Mouse (Mus musculus) midbrain, embryonic 16.5 days (tissue): ENCODE measurements around the gene Pbxip1. TPM values are rescaled to one million over a fixed set of nuclear protein-coding genes. Genes with fewer than 3 reads are reported as not detected.
A peak's percentile ranks its signal among the peaks of the same experiment; 100 is the strongest.

Experiments
- ATAC-seq: fragments of 200-750 bp; cut with Nextera tagmentation; 2 replicates; pipeline ENCODE4 v1.8.0; 2017; ENCODE audit warnings: moderate TSS enrichment
- H3K27ac ChIP-seq: fragments of 300-500 bp; sonication (generic); 2 replicates; pipeline ENCODE4 v1.5.1; 2014; ENCODE audit warnings: mild to moderate bottlenecking, low read length, mixed read lengths
- H3K27me3 ChIP-seq: fragments of 300-500 bp; sonication (generic); 2 replicates; pipeline ENCODE4 v1.6.1; 2014; ENCODE audit warnings: low read depth, low read length, mixed read lengths; ENCODE audit not compliant: control insufficient read depth, insufficient read depth
- H3K36me3 ChIP-seq: fragments of 300-500 bp; sonication (generic); 2 replicates; pipeline ENCODE4 v1.6.1; 2014; ENCODE audit warnings: mild to moderate bottlenecking, low read length, moderate library complexity, mixed read lengths; ENCODE audit not compliant: control insufficient read depth, insufficient read depth
- H3K4me1 ChIP-seq: fragments of 300-500 bp; sonication (generic); 2 replicates; pipeline ENCODE4 v1.6.1; 2014; ENCODE audit warnings: mild to moderate bottlenecking, low read length, mixed read lengths; ENCODE audit not compliant: control insufficient read depth, insufficient read depth
- H3K4me2 ChIP-seq: fragments of 300-500 bp; sonication (generic); 2 replicates; pipeline ENCODE4 v1.6.1; 2014; ENCODE audit warnings: mild to moderate bottlenecking, low read length, mixed read lengths
- H3K4me3 ChIP-seq: fragments of 300-500 bp; sonication (generic); 2 replicates; pipeline ENCODE4 v1.5.1; 2014; ENCODE audit warnings: low read depth, mild to moderate bottlenecking, low read length, moderate library complexity, mixed read lengths
- H3K9ac ChIP-seq: fragments of 300-500 bp; sonication (generic); 2 replicates; pipeline ENCODE4 v1.6.1; 2014; ENCODE audit warnings: low read depth, low read length, mixed read lengths
- H3K9me3 ChIP-seq: fragments of 300-500 bp; sonication (generic); replicated peaks from 2 replicates; pipeline ENCODE4 v1.6.1; 2014; ENCODE audit warnings: mild to moderate bottlenecking, low read length, mixed read lengths; ENCODE audit not compliant: control insufficient read depth, poor library complexity, severe bottlenecking
- WGBS: fragments of 180-500 bp; shearing (Covaris S2); extraction: QIAGEN DNeasy Blood & Tissue Kit; methylation state at CpG from one replicate; pipeline ENCODE4 v1.1.7; 2014; 5-methylcytosine and 5-hydroxymethylcytosine counted together
- polyA plus RNA-seq: library from polyadenylated mRNA; unstranded; fragments of >200 nt; fragmentation: Nextera tagmentation; extraction: Ambion mirVana; gene quantifications from 2 replicates; pipeline ENCODE4 v1.2.1, GENCODE M21; 2015

Pbxip1 gene
- polyA plus RNA-seq, 1 experiment from 2014 or later: 18.5 TPM

DNA sequence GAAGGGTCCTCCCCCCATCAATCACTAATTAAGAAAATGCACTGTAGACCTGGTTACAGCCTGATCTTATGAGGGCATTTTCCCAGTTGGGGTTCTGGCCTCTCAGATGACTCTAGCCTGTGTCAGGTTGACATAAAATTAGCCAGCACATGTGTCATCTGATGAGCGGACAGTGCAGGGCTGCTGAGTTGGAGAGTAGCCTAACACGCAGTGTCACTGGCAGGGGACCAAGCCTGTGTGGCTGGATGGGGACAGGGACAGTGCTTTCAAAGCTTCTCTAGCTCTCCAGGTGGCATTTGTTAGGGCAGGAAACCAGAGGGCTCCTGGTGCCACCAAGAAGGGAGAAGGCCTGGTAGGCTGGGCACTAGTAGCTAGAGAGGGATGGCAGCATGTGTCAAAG lies 4.2 kb downstream of the Pbxip1 start:
- no peak overlapping the region for H3K27ac ChIP-seq
- no peak for ATAC-seq
- no peaks in the 10 kb centered on the region; the same call in 1 of the 2 replicates for H3K4me1 ChIP-seq
- no peak overlapping the region for H3K9ac ChIP-seq
- no peak overlapping the region for H3K4me3 ChIP-seq
- H3K9me3 ChIP-seq: no peaks in the 10 kb centered on the region
- H3K27me3 ChIP-seq: no peaks in the 10 kb centered on the region
- H3K4me2 ChIP-seq: no peak overlapping the region
- WGBS: 99% methylated on average over 2 of the region's 2 CpGs
- H3K36me3 ChIP-seq: no peaks in the 10 kb centered on the region

DNA sequence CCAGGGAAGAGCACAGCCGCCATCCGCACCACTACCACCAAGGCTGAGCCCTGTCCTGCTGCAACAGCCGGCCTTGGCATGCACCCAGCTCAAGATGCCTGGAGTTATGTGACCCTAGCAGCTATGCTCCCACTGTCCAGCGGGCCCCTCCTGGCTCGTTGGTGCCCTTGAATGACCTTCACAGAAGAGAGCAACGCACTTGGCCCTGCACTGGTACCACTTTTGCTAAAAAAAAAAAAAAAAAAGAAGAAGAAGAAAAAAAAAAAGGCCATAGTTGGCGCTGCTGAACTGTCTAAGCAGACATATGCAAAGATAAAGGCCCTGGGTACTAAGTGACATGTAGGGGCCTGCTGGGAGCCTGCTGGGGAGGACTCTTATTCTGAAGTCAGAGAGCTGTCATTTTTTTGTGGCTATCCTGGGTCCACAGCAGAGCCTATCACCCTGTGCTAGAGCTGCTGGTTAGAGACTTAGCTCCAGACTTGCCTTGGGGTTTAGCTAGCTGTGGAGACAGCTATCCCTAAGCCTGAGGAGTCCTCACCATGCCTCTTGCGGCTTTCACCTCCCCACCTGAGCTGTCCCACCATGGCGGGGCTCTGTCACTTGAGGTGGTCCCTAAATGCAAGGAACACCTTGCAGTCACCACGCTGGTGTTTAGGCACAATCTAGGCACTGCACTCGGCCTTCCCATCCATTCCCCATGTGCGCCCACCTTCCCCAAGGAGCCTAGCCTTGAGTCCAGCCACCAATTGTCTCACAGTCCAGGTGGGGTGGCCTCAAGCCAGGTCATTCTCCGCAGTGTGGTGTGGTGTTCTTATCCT lies 12.4 kb downstream of the Pbxip1 start:
- 65% methylated on average over 13 of the region's 13 CpGs for WGBS
- H3K36me3 ChIP-seq: no peaks in the 10 kb centered on the region
- 0 out of 2 replicates have a peak, but pooled peaks have one; percentile 19 for ATAC-seq

DNA sequence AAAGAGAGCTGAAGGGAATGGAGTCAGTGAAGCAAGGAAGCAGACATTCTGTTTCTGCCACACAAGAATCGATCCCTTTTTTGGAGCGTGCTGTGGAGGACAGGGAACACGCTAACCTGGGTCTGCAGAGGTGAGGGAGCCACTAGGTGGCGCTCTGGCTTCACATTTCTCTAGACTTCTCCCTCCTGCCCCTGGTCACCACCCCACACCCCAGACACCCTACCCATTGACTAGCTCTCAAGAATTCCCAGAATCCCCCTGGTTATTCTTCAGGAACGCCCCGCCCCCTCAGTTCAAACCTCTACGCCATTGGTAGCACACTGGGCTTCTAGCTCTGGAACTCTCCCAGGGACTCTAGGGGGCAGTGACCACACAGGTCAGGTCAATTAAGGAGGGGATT lies 13.0 kb downstream of the Pbxip1 start:
- 42% methylated on average over 7 of the region's 7 CpGs for WGBS
- no peaks in the 10 kb centered on the region for H3K27me3 ChIP-seq

More for the DNA sequence above, 12.4 kb downstream of the Pbxip1 start:
- peaks cover 6% of the 10 kb centered on the region; the same call in 1 of the 2 replicates for H3K4me1 ChIP-seq
- H3K27ac ChIP-seq: no peak overlapping the region
- no peaks in the 10 kb centered on the region for H3K27me3 ChIP-seq
- no peak overlapping the region for H3K9ac ChIP-seq
- H3K4me3 ChIP-seq: no peak overlapping the region
- no peak overlapping the region for H3K4me2 ChIP-seq
- no peaks in the 10 kb centered on the region for H3K9me3 ChIP-seq

DNA sequence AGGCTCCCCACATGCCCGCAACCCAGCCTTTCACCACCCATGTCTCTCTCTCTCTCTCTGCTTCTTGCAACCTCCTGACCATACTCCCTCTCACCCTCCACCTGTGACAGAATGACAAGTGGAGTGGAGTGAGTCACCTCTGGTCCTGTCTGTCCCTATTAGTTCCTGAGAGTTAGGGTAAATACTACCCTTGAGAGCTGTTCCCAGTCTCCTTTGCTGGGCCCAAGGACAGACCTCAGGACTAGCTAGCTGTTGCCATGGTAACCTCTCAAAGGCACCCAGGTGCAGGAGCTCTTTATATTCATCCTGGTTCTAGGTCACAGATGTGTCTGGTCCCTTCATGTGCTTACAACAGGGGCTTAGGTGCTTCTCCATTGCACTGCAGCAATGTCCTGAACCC lies 15.4 kb downstream of the Pbxip1 start:
- no peak overlapping the region for H3K4me2 ChIP-seq
- 95% methylated on average over 1 of the region's 1 CpGs for WGBS
- peaks cover 6% of the 10 kb centered on the region; the same call in 1 of the 2 replicates for H3K4me1 ChIP-seq
- no peaks in the 10 kb centered on the region for H3K27me3 ChIP-seq
- no peaks in the 10 kb centered on the region for H3K9me3 ChIP-seq
- no peak overlapping the region for H3K27ac ChIP-seq
- ATAC-seq: no peak
- H3K9ac ChIP-seq: no peak overlapping the region; the same call in 1 of the 2 replicates
- H3K4me3 ChIP-seq: no peak overlapping the region
- H3K36me3 ChIP-seq: no peaks in the 10 kb centered on the region

More for the DNA sequence above, 13.0 kb downstream of the Pbxip1 start:
- peaks cover 6% of the 10 kb centered on the region; the same call in 1 of the 2 replicates for H3K4me1 ChIP-seq
- H3K9ac ChIP-seq: no peak overlapping the region
- no peak overlapping the region for H3K4me2 ChIP-seq
- ATAC-seq: 0 out of 2 replicates have a peak, but pooled peaks have one; percentile 52
- H3K9me3 ChIP-seq: no peaks in the 10 kb centered on the region
- H3K36me3 ChIP-seq: no peaks in the 10 kb centered on the region
- no peak overlapping the region for H3K27ac ChIP-seq
- H3K4me3 ChIP-seq: no peak overlapping the region

DNA sequence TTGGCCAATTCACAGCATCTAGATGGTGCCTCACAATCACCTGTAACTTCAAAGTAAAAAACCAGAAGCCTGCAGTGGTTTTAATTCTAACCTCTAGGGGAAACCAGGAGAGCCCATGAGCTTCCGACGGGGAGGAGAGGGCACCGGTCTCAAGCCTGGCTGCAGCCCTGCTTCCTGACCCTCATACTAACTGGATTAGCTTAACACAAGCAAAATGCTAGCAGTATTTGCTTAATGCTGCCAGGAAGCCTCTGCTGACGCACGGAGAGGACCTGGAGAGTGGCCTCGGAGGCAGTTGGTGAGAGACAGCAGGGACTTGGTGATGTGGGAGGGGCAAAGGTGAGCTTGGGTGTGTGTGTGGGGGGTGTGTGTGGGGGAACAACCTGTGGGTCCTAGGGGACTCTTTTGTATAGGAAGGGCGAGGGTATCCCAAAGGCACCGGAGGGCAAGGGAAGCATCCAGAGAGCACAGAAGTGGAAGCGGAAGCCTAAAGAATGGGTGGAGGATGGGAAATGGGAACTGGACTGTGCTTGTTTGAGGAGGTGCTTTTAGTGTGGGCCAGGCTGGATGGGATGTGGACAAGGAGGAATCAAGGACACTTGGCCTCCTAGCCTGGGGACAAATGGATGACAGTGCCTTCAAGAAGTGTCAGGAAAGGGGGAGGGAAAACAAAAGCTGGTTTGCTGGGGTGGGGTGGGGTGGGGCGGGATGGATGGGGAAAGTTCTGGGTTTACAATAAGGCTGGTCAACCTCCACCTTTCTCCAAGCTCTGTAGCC lies 18.1 kb downstream of the Pbxip1 start, which contains the start of gene Pmvk:
Gene Pmvk, plus strand, starts transcription at position 141 of the 777 bp plus-strand sequence.
- no peak for ATAC-seq
- no peaks in the 10 kb centered on the region for H3K27me3 ChIP-seq
- H3K36me3 ChIP-seq: no peaks in the 10 kb centered on the region
- no peaks in the 10 kb centered on the region for H3K9me3 ChIP-seq
- no peak within 1 kb of the TSS for H3K4me3 ChIP-seq
- no peak within 1 kb of the TSS for H3K4me2 ChIP-seq
- peaks cover 11% of the 10 kb centered on the region for H3K4me1 ChIP-seq
- 59% methylated on average over 10 of the region's 10 CpGs for WGBS
- no peak within 1 kb of the TSS for H3K9ac ChIP-seq
- no peak within 1 kb of the TSS for H3K27ac ChIP-seq

DNA sequence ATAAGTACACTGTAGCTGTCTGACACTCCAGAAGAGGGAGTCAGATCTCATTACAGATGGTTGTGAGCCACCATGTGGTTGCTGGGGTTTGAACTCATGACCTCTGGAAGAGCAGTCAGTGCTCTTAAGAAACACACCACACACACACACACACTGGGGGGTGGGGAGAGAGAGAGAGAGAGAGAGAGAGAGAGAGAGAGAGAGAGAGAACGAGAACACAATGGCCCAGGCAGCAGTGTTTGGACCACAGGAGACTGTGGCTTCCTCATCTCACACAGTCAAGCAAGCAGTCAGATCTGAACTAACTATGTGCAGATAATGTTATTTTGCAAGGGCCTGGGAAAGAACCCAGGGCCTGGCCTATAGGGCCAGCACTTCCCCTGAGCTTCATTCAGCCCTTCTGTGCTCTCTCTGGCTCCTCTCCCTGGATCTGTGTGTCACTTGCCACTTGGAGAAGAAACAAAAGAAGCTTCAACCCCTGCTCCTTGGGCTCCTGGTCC lies 19.3 kb downstream of the Pbxip1 start:
- H3K9ac ChIP-seq: no peak overlapping the region
- H3K4me1 ChIP-seq: peaks cover 24% of the 10 kb centered on the region
- no peaks in the 10 kb centered on the region for H3K36me3 ChIP-seq
- no peak overlapping the region for H3K27ac ChIP-seq
- H3K27me3 ChIP-seq: no peaks in the 10 kb centered on the region
- WGBS: 42% methylated on average over 1 of the region's 1 CpGs
- no peak overlapping the region for H3K4me3 ChIP-seq
- H3K4me2 ChIP-seq: no peak overlapping the region
- H3K9me3 ChIP-seq: no peaks in the 10 kb centered on the region
- no peak for ATAC-seq

DNA sequence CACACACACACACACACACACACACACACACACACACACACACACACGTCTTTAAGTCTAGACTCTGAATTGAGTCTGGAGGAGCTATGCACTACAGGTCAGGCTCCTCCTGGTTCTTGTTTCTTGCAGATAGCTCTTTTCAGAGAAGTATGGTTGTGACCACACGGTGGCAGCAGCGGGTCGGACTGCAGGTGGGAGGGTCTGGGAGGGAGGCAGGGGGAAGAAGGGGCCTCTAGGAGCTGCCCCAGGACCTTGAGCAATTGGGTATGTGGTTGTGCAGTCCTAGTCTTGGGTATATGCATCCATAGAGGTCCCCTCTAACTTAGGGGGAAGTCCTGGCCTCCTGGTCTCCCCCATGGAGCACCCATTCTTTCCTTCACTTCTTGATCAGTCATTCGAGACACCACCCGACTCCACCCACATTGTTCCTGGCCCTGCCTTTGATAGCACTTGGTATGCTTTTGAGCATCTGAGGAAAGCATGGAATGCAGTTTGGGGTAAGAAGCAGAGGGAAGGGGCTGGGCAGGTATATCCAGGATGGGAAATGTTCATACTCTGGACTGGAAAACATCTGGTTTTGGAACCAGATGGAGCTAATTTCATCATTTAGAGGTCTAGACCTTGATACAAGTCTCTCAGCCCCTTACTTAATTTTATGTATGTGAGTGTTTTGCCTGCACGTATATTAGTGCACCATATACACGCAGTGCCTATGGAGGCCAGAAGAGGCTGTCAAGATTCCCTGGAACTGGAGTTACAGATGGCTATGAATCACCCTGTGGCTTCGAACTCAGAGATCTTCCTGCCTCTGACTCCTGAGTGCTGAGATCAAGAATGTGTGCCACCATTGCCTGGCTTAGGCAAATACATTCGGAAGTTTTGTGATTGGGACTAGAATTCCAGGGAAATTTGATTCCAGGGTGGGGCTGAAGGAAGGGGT lies 20.5 kb downstream of the Pbxip1 start:
- ATAC-seq: no peak
- no peaks in the 10 kb centered on the region for H3K27me3 ChIP-seq
- 31% methylated on average over 10 of the region's 10 CpGs for WGBS

DNA sequence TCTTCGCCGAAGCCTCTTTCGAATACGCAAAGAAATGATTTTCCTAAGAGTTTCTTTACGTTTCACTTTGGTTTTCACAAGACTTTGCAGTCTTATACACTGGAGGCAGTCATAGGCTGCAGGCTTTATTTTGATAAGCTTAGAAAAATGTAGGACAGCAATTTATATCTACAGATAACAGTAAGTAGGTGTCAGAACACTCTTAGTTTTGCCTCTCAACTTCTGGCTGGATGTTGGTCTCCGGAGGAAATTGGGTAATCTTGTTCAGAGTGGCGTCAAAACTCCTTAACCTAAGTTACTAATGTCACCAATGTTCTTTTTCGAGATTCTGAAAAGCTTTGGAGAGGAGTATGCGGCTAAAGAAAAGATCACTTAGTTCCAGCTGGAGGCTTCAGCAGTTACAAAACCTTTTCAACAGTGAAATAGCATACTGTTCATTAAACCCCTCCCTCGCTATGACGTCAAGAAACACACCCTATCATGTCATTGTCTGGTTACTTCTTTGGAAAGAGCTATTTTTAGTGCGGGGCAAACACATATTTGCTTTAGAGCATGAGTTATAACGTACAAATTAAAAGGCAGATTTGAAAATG lies 22.0 kb downstream of the Pbxip1 start:
- peak; percentile 59 for ATAC-seq
- Histone ChIP-seq H3K9ac (no peak overlapping the region), H3K27me3 (no peaks in the 10 kb centered on the region), H3K36me3 (no peaks in the 10 kb centered on the region), H3K27ac (peak overlapping the region; percentile 95), H3K4me3 (peak overlapping the region; percentile 84), H3K4me2 (peak overlapping the region; percentile 71), H3K4me1 (peaks cover 17% of the 10 kb centered on the region), H3K9me3 (no peaks in the 10 kb centered on the region)
- WGBS: 47% methylated on average over 13 of the region's 13 CpGs

More for the DNA sequence above, 20.5 kb downstream of the Pbxip1 start:
- H3K4me3 ChIP-seq: no peak overlapping the region
- H3K9me3 ChIP-seq: no peaks in the 10 kb centered on the region
- no peak overlapping the region for H3K9ac ChIP-seq
- no peak overlapping the region for H3K27ac ChIP-seq
- H3K4me1 ChIP-seq: peaks cover 20% of the 10 kb centered on the region
- H3K36me3 ChIP-seq: no peaks in the 10 kb centered on the region
- no peak overlapping the region for H3K4me2 ChIP-seq
